25 mouse cellular contexts compared by ENCODE assay signal in genomic region chr6:83385569-83386090, GRCm38 (mm10). TPM values are rescaled to one million over a fixed set of nuclear protein-coding genes. Genes with fewer than 3 reads are reported as not detected.
DNase-seq lines count a peak whose midpoint lies in the region; ATAC-seq and TF ChIP-seq lines count a peak whose summit lies in the region.
"Had no signal": no experiment of that assay in that cellular context is flagged by ENCODE, and none has a peak within 500 bp of the region (broad histone marks: within the 10 kb centered on the region; RNA-seq: fewer than 3 reads in every experiment).

No protein-coding gene starts in this region.

- no peak overlapping the region for H3K4me3 ChIP-seq in lung, postnatal 0 days (ENCODE audit: low read depth, low read length)
- H3K4me3 ChIP-seq in heart, embryonic 12.5 days, result no peak overlapping the region

- 77% methylated on average over 9 of the region's 9 CpGs for WGBS in lung, postnatal 0 days
- WGBS in heart, embryonic 12.5 days, result 88% methylated on average over 9 of the region's 9 CpGs

- peaks cover 6% of the 10 kb centered on the region; the same call in 1 of the 2 replicates for H3K36me3 ChIP-seq in lung, postnatal 0 days (ENCODE audit: insufficient read depth, low read length)
- H3K36me3 ChIP-seq in heart, embryonic 12.5 days, result peaks cover 48% of the 10 kb centered on the region

- no peaks in the 10 kb centered on the region for H3K27me3 ChIP-seq in lung, postnatal 0 days (replicated peaks; ENCODE audit: insufficient read depth, low read length)
- no peaks in the 10 kb centered on the region for H3K27me3 ChIP-seq in heart, embryonic 12.5 days (replicated peaks)
- H3K27me3 ChIP-seq: CH12.LX, Patski had no signal

- no peak overlapping the region for H3K4me2 ChIP-seq in lung, postnatal 0 days (replicated peaks; ENCODE audit: low read depth, low read length)
- H3K4me2 ChIP-seq in heart, embryonic 12.5 days, result no peak overlapping the region

- peak; percentile 63 for ATAC-seq in lung, postnatal 0 days
- ATAC-seq in heart, embryonic 12.5 days (ENCODE audit: insufficient number of reproducible peaks, low FRiP score), result no peak
- ATAC-seq: activated CD4-positive, CD25-positive, alpha-beta regulatory T cell, adult 4 months; CD4-positive, CD25-positive, alpha-beta regulatory T cell, adult 4 months; Patski had no signal

- no peak for TF ChIP-seq EP300 in lung, postnatal 0 days (IDR thresholded peaks at IDR 0.05)

- no peak for TF ChIP-seq CTCF in lung, postnatal 0 days (IDR thresholded peaks at IDR 0.05)

- H3K4me1 ChIP-seq in lung, postnatal 0 days (ENCODE audit: insufficient read depth, low read depth, low read length), result no peaks in the 10 kb centered on the region
- peaks cover 11% of the 10 kb centered on the region for H3K4me1 ChIP-seq in heart, embryonic 12.5 days (replicated peaks)

- no peaks in the 10 kb centered on the region for H3K9me3 ChIP-seq in lung, postnatal 0 days (ENCODE audit: low read length)
- H3K9me3 ChIP-seq in heart, embryonic 12.5 days (replicated peaks), result no peaks in the 10 kb centered on the region
- H3K9me3 ChIP-seq: G1E had no signal

- no peak overlapping the region for H3K27ac ChIP-seq in lung, postnatal 0 days (ENCODE audit: low read length)
- no peak overlapping the region for H3K27ac ChIP-seq in heart, embryonic 12.5 days (ENCODE audit: poor library complexity, severe bottlenecking)

- DNase-seq in lung, postnatal 0 days (ENCODE audit: low spot score), result peak; percentile 64
- no peak for DNase-seq in lung, postnatal 14 days
- DNase-seq in ES-CJ7 (ENCODE audit: low read depth, low spot score) (peak; percentile 44), R1 (ENCODE audit: low read depth, low spot score) (peak; percentile 85), ZHBTc4 (ENCODE audit: low read depth, low spot score) (peak; percentile 60)
- no peak for DNase-seq in retina, postnatal 1 day
- DNase-seq in embryo, embryonic 10 days (ENCODE audit: low spot score), result no peak
- DNase-seq: adrenal gland, adult 2 months; adrenal gland, adult 8-10 months; adrenal gland, postnatal 10 days; adrenal gland, postnatal 14 days; adrenal gland, postnatal 25 days; adrenal gland, postnatal 36 days; B cell, adult 2 months; cerebellum, adult 11 months; cerebellum, adult 11-12 months; cerebellum, adult 18-20 months; cerebellum, adult 2 months; cerebellum, adult 8-10 months had no signal

- no peak overlapping the region for H3K9ac ChIP-seq in lung, postnatal 0 days (replicated peaks; ENCODE audit: low read depth)
- H3K9ac ChIP-seq in heart, embryonic 12.5 days, result no peak overlapping the region

RNA-seq across cellular contexts. Expression of gene Bola3, which starts 36.7 kb away (rescaled TPM):
- polyA plus RNA-seq in lung, postnatal 0 days (2015; fragmentation: Nextera tagmentation; extraction: Ambion mirVana), result 101 and 120 TPM in 2 replicates
- 262 and 274 TPM in 2 replicates for polyA plus RNA-seq in heart, embryonic 12.5 days (2016; fragmentation: Nextera tagmentation; extraction: Ambion mirVana)

RNA-seq across cellular contexts. Expression of gene Mob1a, which starts 59.8 kb away (rescaled TPM):
- 41.3 and 47.6 TPM in 2 replicates for polyA plus RNA-seq in lung, postnatal 0 days (2015; fragmentation: Nextera tagmentation; extraction: Ambion mirVana)
- 42.6 and 43.3 TPM in 2 replicates for polyA plus RNA-seq in heart, embryonic 12.5 days (2016; fragmentation: Nextera tagmentation; extraction: Ambion mirVana)

RNA-seq across cellular contexts. Expression of gene Mthfd2, which starts 59.9 kb away (rescaled TPM):
- polyA plus RNA-seq in lung, postnatal 0 days (2015; fragmentation: Nextera tagmentation; extraction: Ambion mirVana), result 6.3 and 7.8 TPM in 2 replicates
- polyA plus RNA-seq in heart, embryonic 12.5 days (2016; fragmentation: Nextera tagmentation; extraction: Ambion mirVana), result 38.9 TPM in 2 replicates

Comparison
In these comparisons a context has a peak if more than half of its experiments do, and no peak if none do; other contexts are left out.
1. DNase-seq: peak in lung, postnatal 0 days (single experiment), ES-CJ7 (single experiment), R1 (single experiment) and ZHBTc4 (single experiment); none in lung, postnatal 14 days (single experiment), retina, postnatal 1 day (single experiment) and embryo, embryonic 10 days (single experiment).